Mouse (Mus musculus) embryonic facial prominence, embryonic 15.5 days (tissue): ENCODE measurements at regions not wholly inside any gene's neighbourhood (a gene's known extent, or its start where the extent isn't known, plus 50 kb on each side); places are given as distances from the start of the nearest gene placed in this dataset.

Source experiments
- ATAC-seq: fragments of 200-750 bp; cut with Nextera tagmentation; 2 replicates; pipeline ENCODE4 v1.8.0; 2017; ENCODE audit warnings: low read depth, moderate TSS enrichment; ENCODE audit not compliant: insufficient number of reproducible peaks, low FRiP score, low TSS enrichment
- H3K27ac ChIP-seq: fragments of 300-500 bp; sonication (generic); replicated peaks from 2 replicates; pipeline ENCODE4 v1.5.1; 2015; ENCODE audit warnings: mild to moderate bottlenecking, inconsistent platforms
- H3K27me3 ChIP-seq: fragments of 300-500 bp; sonication (generic); 2 replicates; pipeline ENCODE4 v1.6.1; 2015; ENCODE audit warnings: inconsistent platforms
- H3K36me3 ChIP-seq: fragments of 300-500 bp; sonication (generic); 2 replicates; pipeline ENCODE4 v1.6.1; 2015; ENCODE audit warnings: mild to moderate bottlenecking, inconsistent platforms
- H3K4me1 ChIP-seq: fragments of 300-500 bp; sonication (generic); 2 replicates; pipeline ENCODE4 v1.6.1; 2015; ENCODE audit warnings: inconsistent platforms
- H3K4me2 ChIP-seq: fragments of 300-500 bp; sonication (generic); replicated peaks from 2 replicates; pipeline ENCODE4 v1.6.1; 2015; ENCODE audit warnings: mild to moderate bottlenecking, inconsistent platforms
- H3K4me3 ChIP-seq: fragments of 300-500 bp; sonication (generic); replicated peaks from 2 replicates; pipeline ENCODE4 v1.5.1; 2015; ENCODE audit warnings: mild to moderate bottlenecking, inconsistent platforms
- H3K9ac ChIP-seq: fragments of 300-500 bp; sonication (generic); 2 replicates; pipeline ENCODE4 v1.6.1; 2015; ENCODE audit warnings: inconsistent platforms
- H3K9me3 ChIP-seq: fragments of 300-500 bp; sonication (generic); replicated peaks from 2 replicates; pipeline ENCODE4 v1.6.1; 2016; ENCODE audit warnings: inconsistent platforms
- WGBS: fragments of 180-500 bp; shearing (Covaris S2); methylation state at CpG from one replicate; pipeline ENCODE4 v1.1.7; 2015; 5-methylcytosine and 5-hydroxymethylcytosine counted together

DNA sequence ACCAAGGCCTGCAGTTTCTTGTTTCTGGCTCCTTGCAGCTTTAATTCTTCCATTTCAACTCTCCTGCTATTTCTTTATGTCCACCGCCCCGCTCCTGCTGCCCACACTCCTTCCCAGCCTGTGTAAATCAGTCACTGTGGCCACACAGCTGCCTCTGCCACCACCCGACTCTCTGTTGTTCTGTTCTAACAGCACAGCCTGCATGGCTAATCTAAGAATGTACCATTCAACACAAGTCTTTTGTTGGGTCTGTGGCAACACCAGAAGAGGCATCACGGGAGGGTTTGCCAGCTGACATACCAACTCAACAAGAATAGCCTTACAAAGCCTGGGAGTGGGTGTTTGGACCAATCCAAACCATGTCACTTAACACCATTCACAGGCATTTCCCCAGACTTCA is 264.9 kb upstream of the Pum3 start:
- 82% methylated on average over 4 of the region's 4 CpGs for WGBS
- Histone ChIP-seq H3K9ac (no peak overlapping the region), H3K27me3 (no peaks in the 10 kb centered on the region), H3K27ac (no peak overlapping the region), H3K9me3 (no peaks in the 10 kb centered on the region), H3K4me3 (no peak overlapping the region), H3K4me1 (no peaks in the 10 kb centered on the region), H3K36me3 (no peaks in the 10 kb centered on the region), H3K4me2 (no peak overlapping the region)
- ATAC-seq: no peak

GRCm38 (mm10) chr19:27693706-27694105 is 264.1 kb upstream of the Pum3 start:
- no peaks in the 10 kb centered on the region for H3K9me3 ChIP-seq
- no peak for ATAC-seq
- H3K4me1 ChIP-seq: no peaks in the 10 kb centered on the region
- no peak overlapping the region for H3K4me2 ChIP-seq
- H3K27ac ChIP-seq: no peak overlapping the region
- no peaks in the 10 kb centered on the region for H3K27me3 ChIP-seq
- H3K4me3 ChIP-seq: no peak overlapping the region
- WGBS: 71% methylated on average over 7 of the region's 7 CpGs
- H3K36me3 ChIP-seq: no peaks in the 10 kb centered on the region
- no peak overlapping the region for H3K9ac ChIP-seq

DNA sequence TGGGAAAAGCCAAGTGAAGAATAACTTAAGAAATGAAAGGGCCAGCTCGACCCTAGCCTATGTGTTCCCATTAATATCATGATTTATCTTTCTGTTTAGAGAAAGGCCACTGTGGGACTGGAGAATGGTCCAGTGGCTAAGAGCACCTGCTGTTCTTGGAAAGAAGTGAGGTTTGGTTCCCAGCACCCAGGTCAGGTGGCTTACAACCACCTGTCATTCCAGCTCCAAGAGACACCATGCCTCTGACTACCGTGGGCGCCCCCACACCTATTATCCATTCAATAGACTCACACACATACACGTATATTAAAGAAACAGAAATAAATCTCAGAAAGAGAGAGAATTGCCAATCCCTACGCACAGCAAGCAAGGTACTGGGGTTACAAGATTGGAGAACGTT is 263.3 kb upstream of the Pum3 start:
- ATAC-seq: no peak
- no peaks in the 10 kb centered on the region for H3K9me3 ChIP-seq
- H3K4me3 ChIP-seq: no peak overlapping the region

DNA sequence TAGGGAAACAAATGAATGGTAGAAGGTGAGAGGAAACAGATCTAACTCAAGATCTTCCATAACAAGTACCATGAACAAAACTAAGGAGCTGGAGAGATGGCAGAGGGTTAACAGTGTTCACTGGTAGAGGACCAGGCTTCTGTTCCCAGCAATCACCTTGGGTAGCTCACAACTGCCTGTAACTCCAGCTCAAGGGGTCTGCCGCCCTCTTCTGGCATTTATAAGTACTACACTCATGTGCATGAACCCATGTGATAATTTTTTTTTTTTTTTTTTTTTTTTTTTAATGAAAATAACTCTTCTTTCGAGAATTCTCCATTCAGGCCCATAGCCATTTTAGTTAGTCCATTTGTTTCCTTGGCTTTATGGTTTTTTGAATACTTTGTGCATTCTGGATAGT is 253.8 kb upstream of the Pum3 start:
- H3K4me1 ChIP-seq: no peaks in the 10 kb centered on the region
- no peak overlapping the region for H3K4me2 ChIP-seq
- WGBS: 60% methylated on average over 2 of the region's 2 CpGs
- no peaks in the 10 kb centered on the region for H3K27me3 ChIP-seq
- H3K9ac ChIP-seq: no peak overlapping the region
- H3K4me3 ChIP-seq: no peak overlapping the region
- no peak for ATAC-seq
- H3K27ac ChIP-seq: no peak overlapping the region
- H3K9me3 ChIP-seq: no peaks in the 10 kb centered on the region
- no peaks in the 10 kb centered on the region for H3K36me3 ChIP-seq

More for the DNA sequence above, 263.3 kb upstream of the Pum3 start:
- WGBS: 95% methylated on average over 6 of the region's 6 CpGs
- H3K9ac ChIP-seq: no peak overlapping the region
- H3K4me1 ChIP-seq: no peaks in the 10 kb centered on the region
- no peaks in the 10 kb centered on the region for H3K36me3 ChIP-seq
- H3K27ac ChIP-seq: no peak overlapping the region
- H3K27me3 ChIP-seq: no peaks in the 10 kb centered on the region
- no peak overlapping the region for H3K4me2 ChIP-seq

GRCm38 (mm10) chr19:27679427-27679826 is 249.8 kb upstream of the Pum3 start:
- Histone ChIP-seq H3K36me3 (no peaks in the 10 kb centered on the region), H3K4me1 (no peaks in the 10 kb centered on the region), H3K4me2 (no peak overlapping the region), H3K9me3 (no peaks in the 10 kb centered on the region), H3K9ac (no peak overlapping the region), H3K27ac (no peak overlapping the region), H3K27me3 (no peaks in the 10 kb centered on the region), H3K4me3 (no peak overlapping the region)
- ATAC-seq: no peak
- WGBS: 70% methylated on average over 7 of the region's 7 CpGs

DNA sequence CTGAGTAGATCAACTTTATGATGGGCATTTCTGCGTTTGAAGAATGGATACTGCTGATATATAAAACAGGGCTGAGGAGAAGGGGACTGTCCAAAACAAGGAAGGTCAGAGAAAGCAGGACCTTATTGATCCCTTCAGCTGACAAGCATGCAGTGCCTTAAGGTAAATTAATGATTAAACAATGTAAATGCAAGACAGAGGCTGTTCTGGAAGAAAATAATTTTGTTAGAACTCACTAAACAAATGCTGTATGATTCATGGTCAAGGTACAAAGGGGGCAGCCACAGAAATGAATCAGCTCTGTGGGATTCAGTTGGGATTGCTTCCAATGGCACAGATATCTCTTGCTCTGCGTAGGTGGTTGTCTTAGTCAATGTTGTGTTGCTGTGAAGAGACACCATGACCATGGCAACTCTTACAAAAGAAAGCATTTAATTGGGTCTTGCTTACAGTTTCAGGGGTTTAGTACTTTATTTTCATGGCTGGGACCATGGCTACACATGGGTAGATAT is 243.1 kb upstream of the Pum3 start:
- no peaks in the 10 kb centered on the region for H3K36me3 ChIP-seq
- no peak overlapping the region for H3K4me3 ChIP-seq
- no peak overlapping the region for H3K9ac ChIP-seq
- no peak overlapping the region for H3K4me2 ChIP-seq
- 83% methylated on average over 2 of the region's 2 CpGs for whole genome bisulfite sequencing
- no peaks in the 10 kb centered on the region for H3K9me3 ChIP-seq
- ATAC-seq: no peak
- H3K27me3 ChIP-seq: no peaks in the 10 kb centered on the region
- no peak overlapping the region for H3K27ac ChIP-seq
- H3K4me1 ChIP-seq: no peaks in the 10 kb centered on the region

- H3K27ac ChIP-seq: no peak overlapping the region
- H3K4me1 ChIP-seq: no peaks in the 10 kb centered on the region
- H3K9me3 ChIP-seq: no peaks in the 10 kb centered on the region
- H3K27me3 ChIP-seq: no peaks in the 10 kb centered on the region
- ATAC-seq: no peak
- H3K4me3 ChIP-seq: no peak overlapping the region
- no peak overlapping the region for H3K9ac ChIP-seq
- H3K4me2 ChIP-seq: no peak overlapping the region
- no peaks in the 10 kb centered on the region for H3K36me3 ChIP-seq
- 71% methylated on average over 2 of the region's 2 CpGs for WGBS
Observed at GRCm38 (mm10) chr19:27663296-27663695, 233.7 kb upstream of the Pum3 start.

- Histone ChIP-seq H3K27ac (no peak overlapping the region), H3K27me3 (no peaks in the 10 kb centered on the region), H3K36me3 (no peaks in the 10 kb centered on the region), H3K4me2 (no peak overlapping the region), H3K9me3 (no peaks in the 10 kb centered on the region), H3K9ac (no peak overlapping the region), H3K4me1 (no peaks in the 10 kb centered on the region), H3K4me3 (no peak overlapping the region)
- 45% methylated on average over 3 of the region's 3 CpGs for WGBS
- ATAC-seq: no peak
Observed at GRCm38 (mm10) chr19:27641001-27641400, 211.4 kb upstream of the Pum3 start.

DNA sequence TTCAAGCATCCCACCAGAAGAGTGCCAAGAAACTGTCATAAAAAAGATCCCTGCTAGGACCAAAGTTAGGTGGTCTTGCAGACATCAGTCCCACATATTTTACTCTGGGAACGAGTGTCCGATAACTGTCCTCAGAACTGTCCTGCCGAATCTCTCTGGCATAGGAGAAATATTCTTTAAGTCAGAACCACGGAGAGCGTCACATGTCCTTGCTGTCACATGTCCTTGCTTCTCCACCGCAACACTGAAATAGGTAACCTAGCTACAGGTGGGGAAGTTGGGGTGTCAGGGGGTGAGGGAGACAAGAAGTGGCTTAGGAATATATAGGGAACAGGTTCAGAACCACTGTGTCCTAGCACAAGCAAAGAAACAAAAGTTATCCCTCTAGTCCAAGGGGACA is 203.5 kb upstream of the Pum3 start:
- no peak overlapping the region for H3K27ac ChIP-seq
- H3K4me2 ChIP-seq: no peak overlapping the region
- H3K4me1 ChIP-seq: no peaks in the 10 kb centered on the region
- H3K9ac ChIP-seq: no peak overlapping the region
- no peaks in the 10 kb centered on the region for H3K9me3 ChIP-seq
- no peaks in the 10 kb centered on the region for H3K27me3 ChIP-seq
- WGBS: 69% methylated on average over 6 of the region's 6 CpGs
- ATAC-seq: no peak
- H3K4me3 ChIP-seq: no peak overlapping the region
- H3K36me3 ChIP-seq: no peaks in the 10 kb centered on the region

DNA sequence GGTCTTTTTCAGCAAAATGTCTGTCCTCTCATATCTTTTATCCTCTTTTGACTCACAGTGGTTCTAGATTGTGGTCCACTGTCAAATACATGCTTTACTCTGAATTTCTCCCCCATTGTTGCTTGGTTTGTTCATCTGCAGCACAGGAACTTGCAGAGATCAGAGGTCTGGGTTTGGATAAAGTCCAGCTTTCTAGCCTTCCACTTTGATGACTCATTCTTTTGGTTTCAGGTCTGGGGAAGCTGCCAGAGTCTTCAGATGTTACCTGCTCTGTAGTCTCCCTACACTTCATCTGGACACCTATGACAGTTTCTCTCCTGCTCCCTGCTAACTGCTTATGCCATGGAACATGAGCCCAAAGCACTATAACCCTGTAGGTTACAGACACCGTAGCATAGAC is 198.0 kb upstream of the Pum3 start:
- Histone ChIP-seq H3K27me3 (no peaks in the 10 kb centered on the region), H3K4me1 (no peaks in the 10 kb centered on the region), H3K27ac (no peak overlapping the region), H3K9me3 (no peaks in the 10 kb centered on the region), H3K9ac (no peak overlapping the region), H3K4me3 (no peak overlapping the region), H3K36me3 (no peaks in the 10 kb centered on the region), H3K4me2 (no peak overlapping the region)
- ATAC-seq: no peak
- WGBS: 90% methylated on average over 1 of the region's 1 CpGs

- H3K4me2 ChIP-seq: no peak overlapping the region
- H3K9ac ChIP-seq: no peak overlapping the region
- no peaks in the 10 kb centered on the region for H3K4me1 ChIP-seq
- H3K27me3 ChIP-seq: no peaks in the 10 kb centered on the region
- H3K36me3 ChIP-seq: no peaks in the 10 kb centered on the region
- ATAC-seq: no peak
- no peak overlapping the region for H3K4me3 ChIP-seq
- no peaks in the 10 kb centered on the region for H3K9me3 ChIP-seq
- H3K27ac ChIP-seq: no peak overlapping the region
- WGBS: 62% methylated on average over 5 of the region's 5 CpGs
Observed at GRCm38 (mm10) chr19:27617522-27617921, 187.9 kb upstream of the Pum3 start.

DNA sequence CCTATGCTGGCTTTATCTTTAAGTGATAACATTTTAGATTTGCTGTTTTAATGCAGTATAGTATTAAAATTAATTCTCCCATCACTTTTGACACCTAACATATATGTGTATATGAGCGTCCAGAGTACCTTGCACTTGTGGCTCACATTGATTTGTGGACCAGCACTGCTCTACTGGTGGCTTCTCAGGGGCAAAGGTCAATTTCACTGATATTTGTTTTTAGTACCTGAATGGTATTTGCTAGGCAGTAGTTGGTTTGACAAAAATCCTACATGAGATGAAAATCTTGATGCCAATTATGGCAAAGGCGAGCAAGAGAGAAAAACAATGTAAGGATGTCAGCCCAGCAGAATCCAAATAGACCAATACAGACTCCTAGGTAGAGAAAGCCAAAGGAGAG is 177.3 kb upstream of the Pum3 start:
- H3K36me3 ChIP-seq: no peaks in the 10 kb centered on the region
- 0 out of 2 replicates have a peak, but pooled peaks cover 3% of the 10 kb centered on the region for H3K4me1 ChIP-seq
- no peak overlapping the region for H3K27ac ChIP-seq
- H3K4me2 ChIP-seq: no peak overlapping the region
- 90% methylated on average over 2 of the region's 2 CpGs for WGBS
- H3K4me3 ChIP-seq: no peak overlapping the region
- no peaks in the 10 kb centered on the region for H3K27me3 ChIP-seq
- H3K9ac ChIP-seq: no peak overlapping the region
- ATAC-seq: no peak
- no peaks in the 10 kb centered on the region for H3K9me3 ChIP-seq
